Mouse (Mus musculus): ENCODE measurements around the gene Glg1.
"Not testable (repeated sequence)": the region's sequence is repeated elsewhere in the genome, so short reads cannot be mapped to it uniquely, and the experiment has no call there.

Glg1 gene

DNA sequence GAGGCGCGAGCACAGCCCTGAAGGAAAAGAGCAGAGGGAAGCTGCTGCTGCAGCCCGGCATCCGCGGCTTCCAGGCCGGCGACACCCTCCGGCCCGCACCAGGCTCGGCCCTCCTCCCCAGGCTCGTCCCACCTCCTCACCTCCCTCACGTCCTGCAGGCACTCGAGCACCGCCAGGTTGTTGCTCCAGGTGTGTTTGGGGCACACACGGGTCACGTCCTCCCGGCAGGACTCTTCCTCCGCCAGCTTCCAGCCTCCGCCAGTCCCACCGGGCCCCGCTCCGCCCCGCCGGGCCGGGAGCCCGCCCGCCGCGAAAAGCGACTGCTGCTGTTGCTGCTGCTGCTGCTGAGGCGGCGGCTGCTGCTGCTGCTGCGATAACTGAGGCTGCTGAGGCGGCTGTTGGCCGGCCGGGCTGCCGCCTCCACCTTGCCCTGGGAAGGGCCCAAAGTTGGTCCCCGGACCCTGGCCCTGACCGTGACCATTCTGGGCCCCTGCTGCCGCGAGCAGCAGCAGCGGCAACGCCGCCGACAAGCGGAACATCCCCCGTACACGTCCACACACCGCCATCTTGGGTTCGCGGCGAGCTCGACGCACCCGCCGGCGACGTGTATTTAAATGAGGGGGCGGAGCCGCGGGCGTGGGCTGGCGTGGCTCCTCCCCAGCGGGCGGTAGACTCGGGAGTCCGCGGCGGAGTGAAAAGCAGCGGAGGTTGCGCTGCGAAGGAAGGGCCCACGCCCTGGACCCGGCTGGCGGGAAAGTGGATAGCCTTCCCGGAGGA lies at the start of gene Glg1:
Gene Glg1, minus strand, starts transcription at position 586 of the 777 bp plus-strand sequence.
- peak; percentile 93 to 96 for DNase-seq

DNA sequence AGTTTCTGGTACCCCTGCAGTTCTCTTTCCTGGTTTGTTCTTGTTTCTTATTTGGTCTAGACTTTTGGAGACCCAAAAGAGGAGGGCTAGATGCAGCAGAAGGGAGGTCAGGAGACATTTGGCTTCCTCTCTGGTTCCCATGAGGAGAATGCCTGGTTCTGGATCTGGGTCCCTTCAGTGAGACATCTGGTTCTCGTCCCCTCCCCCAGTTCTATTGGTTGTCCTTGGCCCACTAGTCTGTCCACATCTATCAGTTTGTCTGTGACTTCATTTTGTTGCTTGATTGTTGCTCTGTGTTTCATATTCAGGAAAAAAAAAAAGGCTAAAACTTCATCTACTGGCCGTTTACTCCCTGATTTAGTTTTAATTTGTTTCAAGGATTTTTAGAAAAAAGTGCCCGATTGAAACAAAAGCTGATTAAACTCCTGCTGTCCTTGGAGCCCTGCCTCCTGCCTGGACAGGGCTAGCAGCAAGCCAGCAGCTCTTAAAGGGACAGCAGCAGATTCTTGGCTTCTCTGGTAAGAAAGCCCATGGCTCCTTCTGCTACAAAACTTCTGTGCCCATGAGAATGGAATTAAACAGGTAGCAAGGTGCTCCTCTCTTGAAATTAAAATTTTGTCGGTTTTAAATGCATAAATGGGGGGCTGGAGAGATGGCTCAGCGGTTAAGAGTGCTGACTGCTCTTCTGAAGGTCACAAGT lies 46.2 kb upstream of the Glg1 start:
- peak; percentile 12 to 17 for DNase-seq

DNA sequence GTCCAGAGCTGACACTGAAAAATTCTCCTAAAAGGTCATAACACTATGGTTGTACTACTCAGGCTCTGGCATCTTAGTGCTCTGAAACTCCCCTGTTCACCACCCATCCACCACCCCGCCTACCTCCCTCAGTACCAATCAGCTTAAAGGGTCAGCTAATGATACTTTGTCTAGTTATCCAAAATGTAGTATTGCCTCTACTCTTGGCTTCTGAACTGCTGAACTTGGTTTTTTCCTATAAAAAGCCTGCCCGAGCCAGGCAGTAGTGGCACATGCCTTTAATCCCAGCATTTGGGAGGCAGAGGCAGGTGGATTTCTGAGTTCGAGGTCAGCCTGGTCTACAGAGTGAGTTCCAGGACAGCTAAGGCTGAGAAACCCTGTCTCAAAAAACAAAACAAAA lies 45.3 kb upstream of the Glg1 start:
- DNase-seq, result no peak

DNA sequence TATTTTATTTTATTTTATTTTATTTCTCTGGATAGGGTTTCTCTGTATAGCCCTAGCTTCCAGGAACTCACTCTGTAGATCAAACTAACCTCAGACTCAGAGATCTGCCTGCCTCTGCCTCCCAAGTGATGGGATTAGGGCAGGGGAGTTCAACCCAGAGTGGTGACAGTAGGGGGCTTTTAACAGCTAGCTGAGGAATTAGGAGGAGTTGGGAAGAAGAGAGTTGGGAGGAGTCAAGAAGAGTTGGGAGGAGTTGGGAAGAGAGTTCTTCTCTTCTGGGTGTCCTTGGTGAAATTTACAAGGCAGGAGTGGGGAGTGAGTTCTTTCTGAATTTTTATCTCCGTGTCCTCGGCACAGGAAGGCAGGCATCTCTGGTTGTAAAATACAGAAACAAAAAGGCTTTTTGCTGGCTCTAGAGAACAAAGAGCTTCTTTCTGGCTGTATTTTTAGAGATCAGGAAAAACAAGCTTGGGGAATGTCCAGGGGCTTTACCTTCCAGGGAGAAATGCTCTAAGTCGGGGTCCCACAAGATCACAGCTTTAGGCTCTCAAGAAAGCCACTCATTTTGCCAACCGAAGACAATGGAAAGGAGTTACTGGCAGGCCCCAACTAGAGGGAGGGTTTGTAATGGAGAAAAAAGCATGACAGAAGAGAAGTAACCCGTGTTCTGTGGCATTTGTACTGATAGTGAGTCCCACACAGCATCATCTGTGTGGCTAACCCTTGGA lies 44.2 kb upstream of the Glg1 start:
- DNase-seq, result not testable (repeated sequence)

DNA sequence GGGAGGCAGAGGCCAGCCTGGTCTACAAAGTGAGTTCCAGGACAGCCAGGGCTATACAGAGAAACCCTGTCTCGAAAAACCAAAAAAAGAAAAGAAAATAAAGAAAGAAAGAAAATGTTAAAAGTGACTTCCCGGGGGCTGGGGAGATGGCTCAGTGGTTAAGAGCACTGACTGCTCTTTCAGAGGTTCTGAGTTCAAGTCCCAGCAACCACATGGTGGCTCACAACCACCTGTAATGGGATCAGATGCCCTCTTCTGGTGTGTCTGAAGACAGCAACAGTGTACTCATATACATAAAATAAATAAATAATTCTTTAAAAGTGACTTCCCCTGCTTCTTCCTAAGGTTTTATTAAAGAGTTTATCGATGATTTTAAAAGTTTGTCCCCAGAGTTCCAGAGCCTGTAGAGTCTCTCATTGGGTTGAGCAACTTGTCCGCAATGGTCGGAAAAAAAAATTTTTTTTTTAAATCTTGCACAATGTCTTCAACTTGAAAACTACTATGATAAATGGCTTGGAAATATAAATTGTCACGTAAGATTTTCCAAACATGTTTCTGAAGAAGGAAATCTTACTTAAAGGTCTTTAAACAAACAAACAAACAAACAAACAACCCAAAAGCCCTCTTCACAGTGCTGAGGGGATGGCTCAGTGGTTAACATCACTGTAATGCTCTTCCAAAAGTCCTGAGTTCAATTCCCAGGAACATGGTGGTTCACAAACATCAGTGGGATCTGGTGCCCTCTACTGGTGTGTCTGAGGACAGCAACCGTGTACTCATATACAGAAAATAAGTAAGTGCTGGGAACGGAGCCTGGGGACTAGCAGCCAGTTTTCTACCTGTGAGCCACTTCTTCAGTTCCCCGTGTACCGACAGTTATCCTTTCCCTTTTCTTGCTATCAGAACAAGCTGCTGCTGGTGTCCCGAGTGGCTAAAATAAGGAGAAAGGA lies 41.9 kb upstream of the Glg1 start:
- DNase-seq, result peak; percentile 15 to 23

DNA sequence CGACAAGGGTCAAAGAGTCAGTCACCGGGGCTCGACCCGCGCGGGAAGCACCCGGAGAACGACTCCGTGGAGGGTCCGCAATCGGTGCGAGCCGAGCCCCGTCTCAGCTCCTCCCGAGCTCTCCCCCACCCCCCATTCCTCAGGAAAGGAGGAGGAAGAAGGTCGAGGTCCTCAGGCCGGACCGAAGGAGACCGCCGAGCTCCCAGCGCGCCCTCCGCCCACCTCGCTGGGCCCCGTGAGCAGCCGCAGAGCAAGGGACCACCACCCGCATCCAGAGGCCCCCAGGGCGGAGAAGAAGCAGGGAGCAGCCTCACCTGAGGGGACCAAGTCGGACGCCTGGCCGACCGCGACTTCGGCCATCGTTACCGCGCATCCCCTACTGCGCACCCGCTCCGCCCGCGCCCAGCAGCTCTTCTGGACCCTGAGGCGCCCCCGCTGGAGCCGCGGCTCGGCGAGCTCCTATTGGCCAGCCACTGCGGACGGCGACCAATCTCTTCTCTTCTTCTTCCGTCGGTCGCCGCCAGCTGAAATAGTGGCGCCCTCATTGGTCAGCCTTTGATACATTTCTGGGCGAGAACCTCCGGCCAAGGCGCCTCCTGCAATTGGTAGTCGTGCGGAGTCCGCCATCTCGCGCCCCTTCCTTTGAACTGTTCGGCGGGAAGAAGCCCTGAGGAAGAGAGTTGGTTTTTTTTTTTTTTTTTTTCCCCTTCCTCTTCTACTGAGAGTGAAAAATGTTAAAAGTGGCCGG lies 41.0 kb upstream of the Glg1 start, which contains the start of gene Rfwd3:
Gene Rfwd3, minus strand, starts transcription at position 402 of the 748 bp plus-strand sequence.
- peak; percentile 95 to 97 for DNase-seq

DNA sequence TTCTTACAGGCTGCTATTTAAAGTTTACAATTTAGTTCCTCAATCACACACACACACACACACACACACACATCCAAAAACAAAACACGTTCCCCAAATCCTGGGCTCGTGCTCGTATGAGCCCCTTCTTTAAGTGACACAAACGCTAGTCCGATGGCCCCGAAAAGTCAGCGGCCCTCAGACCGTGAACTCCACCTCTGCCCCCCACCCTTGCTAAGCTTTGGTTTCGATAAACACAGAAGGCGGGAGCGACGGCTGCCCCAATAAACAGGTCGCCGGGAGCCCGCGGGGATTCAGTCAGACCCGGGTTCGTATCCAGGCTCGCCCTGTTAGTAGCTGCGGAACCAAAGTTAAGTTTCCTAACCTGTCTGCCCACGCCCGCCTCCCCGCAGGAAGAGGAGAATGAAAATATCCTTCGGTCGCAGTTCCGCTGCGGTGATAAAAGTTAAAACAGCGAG lies 40.4 kb upstream of the Glg1 start:
- peak; percentile 51 to 63 for DNase-seq

DNA sequence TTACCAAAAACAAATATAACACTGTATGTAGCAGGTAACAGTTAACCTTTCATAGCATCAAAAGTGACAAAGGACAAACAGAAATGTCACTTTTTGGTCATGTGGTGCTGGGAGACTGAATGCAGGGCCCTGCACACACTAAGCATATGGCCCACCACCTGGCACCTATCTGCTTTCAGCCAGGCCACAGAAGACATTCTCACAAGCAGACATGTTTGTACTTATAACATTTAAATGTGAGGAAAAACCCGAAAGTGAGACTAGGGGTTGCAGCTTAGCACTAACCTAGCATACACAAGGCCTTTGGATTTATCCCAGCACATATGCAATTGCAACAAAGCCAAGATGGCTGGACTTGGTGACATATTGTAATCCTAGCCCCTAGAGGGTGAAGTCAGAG lies 39.0 kb upstream of the Glg1 start:
- DNase-seq, result peak; percentile 35 to 39

DNA sequence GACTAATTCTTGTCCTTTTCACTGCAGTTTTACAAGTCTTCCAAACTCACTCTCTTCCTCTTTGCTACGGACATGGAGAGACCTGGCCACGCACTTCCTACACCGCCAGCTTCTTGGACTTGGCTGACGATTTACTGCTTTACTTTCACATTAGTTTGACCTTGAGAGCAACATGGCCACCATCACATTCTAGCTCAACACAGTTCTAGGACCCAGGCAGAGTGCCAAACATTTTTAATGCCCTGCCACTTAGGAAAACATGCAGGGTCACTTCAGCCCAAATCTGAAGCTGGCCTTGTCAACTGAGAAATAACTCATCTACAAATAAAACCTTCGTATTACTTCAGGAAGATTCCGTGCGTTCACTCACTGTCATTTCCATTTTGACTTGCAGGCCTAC lies 32.7 kb upstream of the Glg1 start:
- DNase-seq, result no peak

DNA sequence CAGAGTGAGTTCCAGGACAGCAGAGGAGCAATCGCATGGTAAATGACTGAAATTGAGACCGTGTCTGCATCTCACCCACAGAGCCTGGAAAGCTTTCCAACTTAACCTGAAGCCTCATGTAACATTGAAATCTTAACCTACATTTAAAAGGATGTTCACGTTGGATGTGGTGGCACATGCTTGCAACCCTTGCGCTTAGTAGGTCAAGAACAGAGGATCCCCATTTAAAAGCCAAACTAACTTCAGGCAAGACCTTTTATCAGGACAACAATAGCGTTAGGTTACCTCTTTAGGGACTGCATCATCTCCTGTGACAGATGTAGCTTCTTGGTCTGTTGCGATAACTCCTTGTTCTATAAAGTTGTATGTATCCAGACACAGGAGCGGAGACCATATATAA lies 31.6 kb upstream of the Glg1 start:
- no peak for DNase-seq

DNA sequence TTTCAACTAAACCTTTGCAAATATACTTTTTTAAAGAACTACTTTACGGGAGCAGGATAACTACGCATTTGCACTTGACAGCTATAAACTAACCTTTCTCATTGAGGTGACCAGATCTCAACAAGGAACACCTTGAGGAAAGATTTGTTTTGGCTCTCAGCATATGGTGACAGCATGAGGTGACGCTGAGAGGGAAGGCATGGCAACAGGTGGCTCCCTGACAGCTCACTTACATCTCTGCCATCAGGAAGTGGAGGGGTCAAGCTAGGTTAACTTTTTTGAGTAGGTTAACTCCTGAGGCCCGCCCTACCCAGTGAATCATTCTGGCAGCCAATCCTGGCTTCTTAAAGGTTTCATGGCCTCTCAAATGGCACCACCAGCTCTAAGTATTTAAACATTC lies 26.6 kb upstream of the Glg1 start:
- no peak for DNase-seq

DNA sequence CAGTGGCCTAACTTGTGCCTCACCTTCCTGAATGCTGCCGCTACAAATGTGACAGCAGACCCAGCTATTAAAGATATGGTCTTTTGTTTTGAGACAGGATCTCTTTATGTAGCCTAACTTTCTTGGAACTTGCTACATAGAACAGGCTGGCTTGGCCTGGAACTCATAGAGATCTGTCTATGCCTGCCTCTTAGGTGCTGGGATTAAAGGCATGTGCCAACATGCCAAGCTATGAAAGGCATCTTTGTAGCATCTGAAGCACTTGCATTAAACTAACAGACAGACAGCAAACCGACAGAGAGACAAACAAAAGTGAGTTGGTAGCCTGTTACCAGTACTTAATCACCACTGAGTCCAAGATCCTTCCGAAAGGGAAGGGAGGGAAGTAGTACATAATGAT lies 23.1 kb upstream of the Glg1 start:
- DNase-seq, result no peak

DNA sequence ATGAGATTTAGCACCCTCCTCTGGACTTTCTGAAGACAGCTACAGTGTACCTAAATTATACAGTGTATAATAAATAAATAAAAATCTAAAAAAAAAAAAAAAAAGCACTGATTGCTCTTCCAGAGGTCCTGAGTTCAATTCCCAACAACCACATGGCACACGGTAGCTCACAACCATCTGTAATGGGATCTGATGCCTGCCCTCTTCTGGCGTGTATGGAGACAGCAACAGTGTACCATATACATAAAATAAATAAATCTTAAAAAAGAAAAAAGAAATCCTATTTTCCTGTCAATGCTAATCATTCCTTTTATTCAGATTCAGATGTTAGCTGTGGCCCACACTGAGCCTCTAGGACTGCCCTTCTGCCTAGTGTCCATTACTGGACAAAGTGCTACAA lies 9.3 kb upstream of the Glg1 start:
- DNase-seq, result no peak

DNA sequence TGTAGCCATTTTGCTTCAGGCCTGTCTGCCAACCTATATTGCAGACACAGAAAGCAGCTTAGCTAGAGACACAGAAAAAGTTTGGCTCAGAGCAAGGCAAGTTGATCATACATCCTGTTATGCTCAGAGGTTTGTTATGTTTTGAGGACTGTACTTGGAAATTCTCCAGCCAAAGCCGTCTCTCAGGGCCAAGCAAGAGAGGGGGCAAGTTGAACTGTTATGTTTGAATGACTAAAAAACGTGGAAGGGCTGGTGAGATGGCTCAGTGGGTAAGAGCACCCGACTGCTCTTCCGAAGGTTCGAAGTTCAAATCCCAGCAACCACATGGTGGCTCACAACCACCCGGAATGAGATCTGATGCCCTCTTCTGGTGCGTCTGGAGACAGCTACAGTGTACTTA lies 7.1 kb upstream of the Glg1 start:
- DNase-seq, result not testable (repeated sequence)

DNA sequence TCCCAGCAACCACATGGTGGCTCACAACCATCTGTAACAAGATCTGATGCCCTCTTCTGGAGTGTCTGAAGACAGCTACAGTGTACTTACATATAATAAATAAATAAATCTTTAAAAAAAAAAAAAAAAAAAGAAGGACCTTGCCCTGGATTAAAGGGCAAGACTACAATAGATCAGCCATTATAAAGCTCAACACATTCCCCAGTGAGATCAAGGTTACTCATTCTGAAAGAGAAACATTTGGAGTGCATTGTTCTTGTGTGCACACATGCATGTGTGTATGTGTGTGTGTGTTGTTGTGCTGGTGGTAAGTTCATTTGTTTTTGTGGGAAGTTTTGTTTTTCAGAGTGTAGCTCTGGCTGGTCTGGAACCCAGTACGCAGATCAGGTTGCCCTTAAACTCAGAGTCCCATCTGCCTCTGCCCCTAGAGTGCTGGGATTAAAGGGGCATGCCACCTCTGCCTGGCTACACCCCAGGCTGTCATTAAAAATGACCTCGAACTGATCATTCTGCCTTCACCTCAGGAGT lies 5.7 kb upstream of the Glg1 start:
- DNase-seq, result no peak

DNA sequence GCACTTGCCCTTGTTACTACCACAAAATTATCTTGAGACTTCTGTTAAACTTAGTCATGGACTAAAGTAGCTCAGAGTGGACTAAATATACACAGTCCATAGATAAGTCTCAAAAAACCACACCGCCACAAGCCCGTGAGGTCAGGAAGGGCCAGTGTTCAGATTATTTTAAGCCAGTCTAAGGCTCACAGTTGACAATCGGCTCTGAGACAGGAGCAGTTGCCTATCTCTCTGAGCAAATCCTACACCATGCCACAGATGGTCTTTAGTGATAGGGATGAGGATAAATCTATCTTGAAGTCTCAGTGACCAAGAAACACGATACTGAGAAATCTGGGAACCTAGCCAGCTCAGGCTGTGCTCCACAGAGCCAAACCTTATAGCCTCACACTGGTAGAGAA lies 3.0 kb upstream of the Glg1 start:
- no peak for DNase-seq

DNA sequence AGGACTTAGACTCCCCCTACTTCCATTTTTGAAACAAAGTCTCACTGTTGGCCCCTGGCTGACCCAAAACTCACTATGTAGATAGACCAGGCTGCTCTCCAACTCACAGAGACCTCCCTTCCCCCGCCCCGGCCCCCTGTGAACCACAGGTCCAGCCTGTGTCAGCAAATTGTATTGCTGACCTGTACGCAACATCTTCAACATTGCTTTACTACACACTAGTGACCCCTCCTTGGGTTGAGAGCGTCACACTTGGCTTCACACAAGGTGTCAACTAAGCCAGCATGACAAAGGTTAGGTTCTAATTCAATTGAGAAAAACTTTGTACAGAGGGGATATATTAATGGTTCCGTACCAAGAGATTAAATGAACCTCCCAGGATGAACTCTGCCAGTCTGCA lies 1.2 kb upstream of the Glg1 start:
- no peak for DNase-seq

DNA sequence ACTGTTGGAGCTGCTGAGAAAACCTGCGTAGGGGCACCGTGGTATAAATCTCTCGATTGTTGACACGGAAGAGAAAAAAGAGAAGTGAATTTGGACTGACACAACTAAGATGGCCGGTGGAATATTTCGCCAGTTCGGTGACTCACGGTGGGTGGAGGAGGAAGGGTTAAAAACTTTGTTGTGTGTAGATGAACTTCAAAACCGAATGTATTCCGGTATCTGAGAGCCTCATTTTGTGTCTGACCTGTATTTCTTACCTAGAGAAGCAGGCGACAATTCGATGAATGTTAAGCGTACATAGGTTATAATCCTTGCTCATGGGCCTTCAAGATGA lies 359 bp upstream of the Glg1 start:
- DNase-seq, result no peak

DNA sequence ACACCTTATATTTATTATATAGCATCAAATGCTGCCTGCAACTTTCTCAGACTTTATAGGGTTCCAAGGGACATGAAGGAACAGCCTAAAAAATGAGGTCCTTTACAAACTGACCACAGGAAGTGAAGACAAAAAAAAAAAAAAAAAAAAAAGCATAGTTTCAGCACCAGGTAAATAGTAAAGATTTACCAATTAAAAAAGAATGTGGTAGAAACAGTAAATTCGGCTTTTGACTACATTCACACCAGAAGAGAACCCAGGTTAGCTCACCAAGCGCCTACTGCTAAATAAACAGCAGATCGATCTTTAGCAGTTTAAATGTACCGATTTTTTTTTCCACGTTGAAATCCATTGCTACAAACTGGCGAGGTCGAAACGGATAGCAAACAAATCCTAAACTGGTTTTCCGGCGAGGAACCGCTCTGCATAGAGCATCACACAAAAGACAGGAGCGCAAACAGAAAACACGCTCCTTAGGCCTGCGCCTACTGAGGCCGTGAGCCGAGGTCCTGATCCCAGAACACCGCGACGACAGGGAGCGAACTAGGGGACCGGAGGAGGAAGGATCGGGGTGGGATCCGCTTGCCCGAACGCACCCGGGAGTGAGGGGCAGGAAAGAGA lies 896 bp downstream of the Glg1 start:
- no peak for DNase-seq

DNA sequence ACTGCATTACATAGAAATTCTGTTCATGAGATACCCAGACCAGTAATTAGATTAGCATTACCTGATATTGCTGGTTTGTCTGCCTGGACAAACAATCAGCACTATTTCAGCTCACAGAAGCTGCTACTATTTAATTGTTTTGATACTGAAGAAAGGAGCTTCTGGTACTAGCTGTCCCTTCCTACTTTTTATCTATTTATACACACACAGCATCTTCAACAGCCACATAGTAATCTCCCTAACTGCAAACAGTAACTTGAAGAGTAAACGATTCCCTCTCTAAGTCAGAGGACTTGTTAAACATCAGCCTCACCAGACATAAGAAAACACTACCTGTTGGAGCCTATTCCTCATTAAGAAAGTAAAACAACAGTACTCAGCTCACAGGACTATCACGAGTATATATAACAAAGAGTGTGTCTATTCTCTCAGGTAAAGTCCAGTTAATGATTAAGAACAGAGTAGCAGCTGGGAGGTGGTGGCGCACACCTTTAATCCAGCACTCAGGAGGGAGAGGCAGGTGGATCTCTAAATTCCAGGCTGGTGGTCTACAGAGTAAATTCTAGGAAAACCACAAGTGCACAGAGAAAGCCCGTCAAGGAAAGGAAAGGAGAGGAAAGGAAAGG lies 6.4 kb downstream of the Glg1 start:
- DNase-seq, result no peak

DNA sequence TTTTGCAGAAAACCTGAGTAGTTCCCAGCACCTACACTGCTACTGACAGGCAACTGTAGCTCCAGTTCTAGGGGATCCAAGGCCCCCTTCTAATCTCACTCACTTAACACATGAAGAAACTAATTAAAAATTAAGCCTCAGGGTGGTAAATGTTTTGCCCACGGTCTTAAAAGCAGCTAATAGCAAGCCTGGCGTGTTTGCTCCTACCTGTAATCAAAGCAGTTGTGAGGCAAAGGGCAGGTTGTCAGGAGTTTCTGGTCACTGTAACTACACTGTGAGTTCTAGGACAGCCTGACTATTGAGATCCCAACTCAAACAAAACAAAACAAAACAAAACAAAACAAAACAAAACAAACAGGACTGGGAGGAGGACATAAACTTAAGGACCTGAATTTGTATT lies 8.9 kb downstream of the Glg1 start:
- DNase-seq, result no peak
